In genomic region chr11:86403845-86404244, GRCm38 (mm10) we compare ENCODE assay signal across 14 mouse cellular contexts.
DNase-seq lines count a peak whose midpoint lies in the region.
"Had no signal": no experiment of that assay in that cellular context is flagged by ENCODE, and none has a peak within 500 bp of the region (broad histone marks: within the 10 kb centered on the region; RNA-seq: fewer than 3 reads in every experiment).

No protein-coding gene starts in this region.

- peak; percentile 23 to 42 for DNase-seq in spleen, adult 18-20 months
- DNase-seq in spleen, postnatal 4 days (ENCODE audit: low spot score in 2 of 2) = no peak
- DNase-seq in B cell, adult 2 months = peak; percentile 46 to 52
- DNase-seq in brain, adult 2 months (ENCODE audit: low read depth, low spot score) = peak; percentile 13
- peak; percentile 71 for DNase-seq in testis, postnatal 14 days (ENCODE audit: low spot score)
- no peak for DNase-seq in cerebellum, adult 9-10 months
- no peak for DNase-seq in kidney, postnatal 4 days
- DNase-seq: adrenal gland, postnatal 14 days; cerebellum, adult 18-20 months; cerebellum, postnatal 10 days; embryo, embryonic 11 days; gastrocnemius, postnatal 10 days; heart, postnatal 10 days; heart, postnatal 4 days had no signal

Comparison
In these comparisons a context has a peak if more than half of its experiments do, and no peak if none do; other contexts are left out.
1. DNase-seq: peak in spleen, adult 18-20 months (2 of 2), B cell, adult 2 months (2 of 2), brain, adult 2 months (single experiment) and testis, postnatal 14 days (single experiment); none in spleen, postnatal 4 days (0 of 2), cerebellum, adult 9-10 months (single experiment) and kidney, postnatal 4 days (0 of 2).